28 mouse cellular contexts compared by ENCODE assay signal in the genomic region with DNA sequence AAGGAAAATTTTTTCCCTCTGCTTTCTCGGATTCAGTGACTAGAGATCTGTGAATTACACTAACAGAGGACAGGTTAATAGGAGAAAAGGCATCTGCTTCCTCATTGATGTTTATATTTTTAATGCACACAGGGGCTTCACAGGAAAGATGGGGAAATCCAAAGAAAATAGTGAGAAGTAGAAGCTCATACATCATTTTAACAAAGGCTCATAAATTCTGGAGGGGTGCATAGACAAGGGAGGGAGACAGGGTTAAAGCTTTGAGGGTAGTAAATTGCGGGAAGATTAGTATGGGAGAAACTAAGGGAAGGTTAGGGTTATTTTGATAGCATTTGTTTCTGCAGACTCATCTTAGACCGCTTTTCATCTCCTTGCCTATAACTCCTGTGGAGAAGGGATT.
"Had no signal": no experiment of that assay in that cellular context is flagged by ENCODE, and none has a peak within 500 bp of the region (broad histone marks: within the 10 kb centered on the region; RNA-seq: fewer than 3 reads in every experiment).

No protein-coding gene starts in this region.

- H3K27ac ChIP-seq: embryonic facial prominence, embryonic 10.5 days; embryonic facial prominence, embryonic 12.5 days; embryonic facial prominence, embryonic 13.5 days; embryonic facial prominence, embryonic 15.5 days; forebrain, embryonic 10.5 days; forebrain, embryonic 12.5 days; forebrain, embryonic 13.5 days; forebrain, embryonic 15.5 days; gastrocnemius, adult 2 months had no signal

- H3K9ac ChIP-seq: embryonic facial prominence, embryonic 12.5 days; embryonic facial prominence, embryonic 13.5 days; embryonic facial prominence, embryonic 15.5 days; forebrain, embryonic 12.5 days; forebrain, embryonic 13.5 days; forebrain, embryonic 15.5 days; forebrain, postnatal 0 days had no signal

- ATAC-seq: forebrain, embryonic 13.5 days; forebrain, embryonic 14.5 days; forebrain, embryonic 15.5 days; forebrain, embryonic 16.5 days; forebrain, postnatal 0 days had no signal

- H3K9me3 ChIP-seq: embryonic facial prominence, embryonic 10.5 days; embryonic facial prominence, embryonic 12.5 days; embryonic facial prominence, embryonic 13.5 days; embryonic facial prominence, embryonic 15.5 days; forebrain, embryonic 10.5 days; forebrain, embryonic 12.5 days; forebrain, embryonic 13.5 days; forebrain, embryonic 15.5 days had no signal

- DNase-seq: cerebellum, adult 18-20 months; cerebellum, adult 2 months; cerebellum, adult 8-10 months; cerebellum, adult 9-10 months; cerebellum, adult 9-11 months; cerebellum, postnatal 10 days; cerebellum, postnatal 14 days; cerebellum, postnatal 25 days; cerebellum, postnatal 36 days; embryo, embryonic 11 days; forebrain, postnatal 0 days; gastrocnemius, adult 2 months; gastrocnemius, postnatal 10 days; gastrocnemius, postnatal 14 days; gastrocnemius, postnatal 25 days; gastrocnemius, postnatal 36 days; heart, adult 11 months had no signal

- H3K27me3 ChIP-seq: embryonic facial prominence, embryonic 12.5 days; embryonic facial prominence, embryonic 13.5 days; embryonic facial prominence, embryonic 15.5 days; forebrain, embryonic 12.5 days; forebrain, embryonic 13.5 days; forebrain, embryonic 15.5 days had no signal

- H3K4me2 ChIP-seq: embryonic facial prominence, embryonic 12.5 days; embryonic facial prominence, embryonic 13.5 days; embryonic facial prominence, embryonic 15.5 days; forebrain, embryonic 12.5 days; forebrain, embryonic 13.5 days; forebrain, embryonic 15.5 days had no signal

- H3K4me1 ChIP-seq: embryonic facial prominence, embryonic 10.5 days; embryonic facial prominence, embryonic 12.5 days; embryonic facial prominence, embryonic 15.5 days; forebrain, embryonic 10.5 days; forebrain, embryonic 12.5 days; forebrain, embryonic 13.5 days; forebrain, embryonic 15.5 days had no signal

- H3K4me3 ChIP-seq: embryonic facial prominence, embryonic 10.5 days; embryonic facial prominence, embryonic 12.5 days; embryonic facial prominence, embryonic 13.5 days; embryonic facial prominence, embryonic 15.5 days; erythroblast, embryonic 14.5 days; forebrain, embryonic 10.5 days; forebrain, embryonic 12.5 days; forebrain, embryonic 13.5 days; forebrain, embryonic 15.5 days; gastrocnemius, adult 2 months had no signal

- H3K36me3 ChIP-seq: embryonic facial prominence, embryonic 10.5 days; embryonic facial prominence, embryonic 12.5 days; embryonic facial prominence, embryonic 13.5 days; embryonic facial prominence, embryonic 15.5 days; forebrain, embryonic 10.5 days; forebrain, embryonic 12.5 days; forebrain, embryonic 15.5 days had no signal
